Mouse (Mus musculus) megakaryocyte, embryonic 14.5 days (primary cell): ENCODE measurements around the gene Lhfpl2.

ENCODE experiments used
- FLI1 ChIP-seq: IDR thresholded peaks from 2 replicates; pipeline ENCODE4 v1.6.1; 2012; ENCODE audit warnings: low read length, inconsistent platforms, mixed read lengths
- GATA1 ChIP-seq: IDR thresholded peaks from 3 replicates; pipeline ENCODE4 v1.6.1; 2012; ENCODE audit warnings: mixed read lengths, low read length, inconsistent platforms, borderline replicate concordance

DNA sequence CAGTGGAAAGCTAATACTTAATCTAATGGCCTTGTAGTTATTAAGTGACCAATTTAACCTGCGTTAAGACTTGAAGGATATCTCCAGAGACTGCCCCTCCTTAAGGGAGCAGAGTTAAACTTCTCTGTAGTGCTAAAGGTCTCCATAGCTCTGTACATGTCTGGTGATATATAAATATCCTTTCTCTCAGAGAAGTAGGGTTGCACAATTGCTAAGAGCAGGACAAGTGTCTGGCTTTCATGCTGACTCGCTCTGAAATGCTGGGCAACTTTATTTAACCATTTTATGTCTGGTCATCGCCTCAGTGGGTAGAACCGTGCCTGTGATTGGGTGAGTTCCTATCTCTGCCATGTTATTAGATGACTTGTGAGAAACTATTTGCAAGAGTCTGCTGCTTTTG, 36.6 kb downstream of the Lhfpl2 start:
- TF ChIP-seq GATA1 (no peak), FLI1 (no peak)
